Mouse (Mus musculus): Measurements from ENCODE around the gene Kcnk4. TPM values are rescaled to one million over a fixed set of nuclear protein-coding genes. Genes with fewer than 3 reads are reported as not detected.

Kcnk4 gene
- polyA plus RNA-seq, 1 experiment from 2014 or later = 0.49 TPM

DNA sequence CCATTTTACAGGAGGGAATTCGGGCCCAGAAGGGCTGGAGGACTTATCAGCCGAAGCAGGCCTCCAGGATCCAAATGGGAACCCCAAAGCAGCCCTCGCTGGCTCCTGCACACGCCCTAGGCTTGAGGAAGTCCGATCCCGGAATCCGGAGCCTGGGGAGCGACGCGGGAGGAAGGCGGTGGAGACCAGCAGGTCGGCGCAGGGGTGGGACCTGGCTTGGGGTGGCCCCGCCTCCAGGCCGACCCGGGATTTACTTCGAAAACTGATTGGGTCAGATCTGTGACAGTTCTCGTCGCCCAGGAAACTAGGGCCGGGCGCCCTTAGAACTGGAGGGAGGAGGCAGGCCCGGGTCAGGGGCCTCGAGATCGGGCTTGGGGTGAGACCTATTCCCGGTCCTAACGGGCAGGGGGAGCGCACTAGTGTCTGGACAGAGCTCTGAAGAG, 8.0 kb upstream of the Kcnk4 start, which contains the start of gene Gpr137:
Gpr137 (minus strand) TSS at position 232 of the 443 bp plus-strand sequence.
- no peaks in the 10 kb centered on the region for H3K36me3 ChIP-seq (ENCODE audit: control insufficient read depth, insufficient read depth, low read length)
- peak within 1 kb of the TSS; percentile 99 for H3K4me2 ChIP-seq (replicated peaks; ENCODE audit: low read depth, low read length)
- H3K27me3 ChIP-seq (ENCODE audit: control insufficient read depth, insufficient read depth, low read length) = no peaks in the 10 kb centered on the region
- DNase-seq (ENCODE audit: low spot score) = peak; percentile 88
- H3K4me1 ChIP-seq (replicated peaks; ENCODE audit: control insufficient read depth, insufficient read depth, low read length) = peaks cover 7% of the 10 kb centered on the region
- peak; percentile 83 for ATAC-seq (ENCODE audit: low FRiP score)
- peak within 1 kb of the TSS; percentile 88 for H3K9ac ChIP-seq (ENCODE audit: low read depth, low read length)
- peak within 1 kb of the TSS; percentile 69 for H3K4me3 ChIP-seq (ENCODE audit: low read depth, low read length)
- under 1% methylated on average over 26 of the region's 27 CpGs for WGBS
- peak within 1 kb of the TSS; percentile 93 for H3K27ac ChIP-seq (ENCODE audit: low read depth, low read length)
- H3K9me3 ChIP-seq (ENCODE audit: control insufficient read depth, low read length) = no peaks in the 10 kb centered on the region

DNA sequence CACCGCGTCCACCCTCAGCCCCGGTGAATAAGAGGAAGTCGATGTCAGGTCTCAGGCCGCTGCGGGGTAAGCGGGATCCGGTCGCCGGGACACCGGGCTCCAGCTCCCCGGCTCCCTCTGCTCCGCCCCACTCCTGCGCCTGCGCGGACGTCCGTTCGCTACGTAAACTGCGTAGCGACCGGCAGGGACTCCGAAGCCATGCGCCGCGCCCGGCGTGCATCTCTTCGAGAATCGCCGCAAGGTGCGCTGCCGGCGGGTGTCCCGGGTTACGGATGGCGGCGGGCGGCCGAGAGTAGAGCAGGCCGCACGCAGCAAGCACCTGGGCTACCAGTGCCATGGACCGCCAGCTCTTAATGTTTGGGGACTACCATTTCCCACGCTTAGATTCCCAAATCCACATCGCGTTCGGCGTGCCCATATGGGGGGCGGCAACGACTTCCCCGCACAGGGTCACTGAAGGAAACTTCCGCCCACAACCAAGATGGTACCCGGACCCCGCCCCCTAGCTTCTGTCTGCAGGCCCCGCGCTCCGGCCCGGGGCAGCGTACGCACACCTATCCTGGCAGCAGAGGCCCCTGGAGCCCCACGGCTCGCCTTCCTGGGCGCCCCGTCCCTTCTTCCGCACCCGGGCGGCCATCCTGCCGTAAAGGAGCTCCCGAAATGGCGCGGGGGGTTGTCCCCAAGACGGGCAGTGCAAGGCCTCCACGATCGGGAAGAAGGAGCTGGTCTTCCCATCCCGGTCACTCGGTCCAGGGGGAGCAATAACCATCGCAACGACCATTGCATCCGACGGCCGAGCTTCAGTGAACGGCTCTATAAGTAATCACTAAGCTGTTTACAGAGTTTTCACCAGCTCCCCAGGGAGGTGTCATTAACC, 7.3 kb upstream of the Kcnk4 start, which contains the start of gene Bad:
Bad (plus strand) TSS at position 490 of the 877 bp plus-strand sequence.
- under 1% methylated on average over 80 of the region's 83 CpGs for WGBS
- ATAC-seq (ENCODE audit: low FRiP score) = peak; percentile 85
- Histone ChIP-seq H3K9ac (ENCODE audit: low read depth, low read length) (peak within 1 kb of the TSS; percentile 88), H3K4me1 (replicated peaks; ENCODE audit: control insufficient read depth, insufficient read depth, low read length) (peaks cover 7% of the 10 kb centered on the region), H3K4me2 (replicated peaks; ENCODE audit: low read depth, low read length) (peak within 1 kb of the TSS; percentile 99), H3K27me3 (ENCODE audit: control insufficient read depth, insufficient read depth, low read length) (no peaks in the 10 kb centered on the region), H3K9me3 (ENCODE audit: control insufficient read depth, low read length) (no peaks in the 10 kb centered on the region), H3K36me3 (ENCODE audit: control insufficient read depth, insufficient read depth, low read length) (no peaks in the 10 kb centered on the region), H3K27ac (ENCODE audit: low read depth, low read length) (peak within 1 kb of the TSS; percentile 93), H3K4me3 (ENCODE audit: low read depth, low read length) (peak within 1 kb of the TSS; percentile 69)
- peak; percentile 98 for DNase-seq (ENCODE audit: low spot score)

GRCm38 (mm10) chr19:6940396-6941351, 6.4 kb upstream of the Kcnk4 start:
- ATAC-seq (ENCODE audit: low FRiP score) (peak; percentile 17), DNase-seq (ENCODE audit: low spot score) (no peak)
- peak overlapping the region; percentile 99 for H3K4me2 ChIP-seq (replicated peaks; ENCODE audit: low read depth, low read length)
- H3K4me3 ChIP-seq (ENCODE audit: low read depth, low read length) = peak overlapping the region; percentile 69
- peaks cover 7% of the 10 kb centered on the region for H3K4me1 ChIP-seq (replicated peaks; ENCODE audit: control insufficient read depth, insufficient read depth, low read length)
- H3K27ac ChIP-seq (ENCODE audit: low read depth, low read length) = no peak overlapping the region; the same call in 1 of the 2 replicates
- peaks cover 6% of the 10 kb centered on the region for H3K27me3 ChIP-seq (ENCODE audit: control insufficient read depth, insufficient read depth, low read length)
- H3K9ac ChIP-seq (ENCODE audit: low read depth, low read length) = peak overlapping the region; percentile 88
- no peaks in the 10 kb centered on the region for H3K9me3 ChIP-seq (ENCODE audit: control insufficient read depth, low read length)
- WGBS = 31% methylated on average over 23 of the region's 29 CpGs
- H3K36me3 ChIP-seq (ENCODE audit: control insufficient read depth, insufficient read depth, low read length) = no peaks in the 10 kb centered on the region

DNA sequence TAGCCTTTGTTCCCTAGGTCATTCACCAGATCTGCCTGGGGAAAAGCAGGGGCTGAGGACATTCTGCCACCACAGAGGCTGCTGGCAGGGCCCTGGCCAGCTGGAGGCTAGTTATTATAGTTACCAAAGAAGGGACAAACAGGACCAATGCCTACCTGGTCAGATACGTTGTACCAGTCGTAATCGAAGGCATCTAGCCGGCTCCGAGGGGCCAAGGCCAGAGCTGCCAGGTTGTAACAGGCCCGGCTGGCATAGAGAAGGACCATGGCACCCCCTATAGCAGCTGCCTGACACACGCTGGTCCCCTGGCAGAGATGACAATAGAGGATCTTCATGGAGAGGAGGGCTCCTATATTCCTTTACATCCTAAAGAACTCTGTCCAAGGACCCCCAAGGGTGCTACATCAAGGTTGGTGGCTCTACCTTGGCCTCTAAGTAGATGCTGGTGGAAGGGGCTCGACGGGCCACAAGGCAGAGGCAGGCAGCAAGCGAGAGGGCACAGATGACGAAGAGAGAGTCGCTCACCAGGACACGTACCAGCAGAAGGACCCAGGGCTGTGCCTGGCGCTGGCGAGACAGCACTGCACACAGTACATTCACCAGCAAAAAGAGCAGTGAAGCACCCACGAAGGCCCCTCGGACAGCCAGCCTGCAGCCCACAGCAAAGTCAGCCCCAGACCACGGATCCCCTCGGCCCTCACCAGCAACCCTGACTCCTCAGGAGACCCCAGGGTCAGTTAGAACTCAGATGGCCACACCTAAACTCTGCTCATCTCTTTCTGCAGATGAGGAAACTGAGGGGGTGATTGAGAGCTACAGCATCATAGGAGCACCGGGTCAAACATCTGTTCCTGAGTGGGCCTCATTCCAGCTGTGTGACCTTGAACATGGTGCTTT, 5.0 kb upstream of the Kcnk4 start:
- Histone ChIP-seq H3K9ac (ENCODE audit: low read depth, low read length) (no peak overlapping the region), H3K4me3 (ENCODE audit: low read depth, low read length) (no peak overlapping the region), H3K27me3 (ENCODE audit: control insufficient read depth, insufficient read depth, low read length) (peaks cover 19% of the 10 kb centered on the region), H3K4me1 (replicated peaks; ENCODE audit: control insufficient read depth, insufficient read depth, low read length) (peaks cover 7% of the 10 kb centered on the region), H3K36me3 (ENCODE audit: control insufficient read depth, insufficient read depth, low read length) (no peaks in the 10 kb centered on the region), H3K4me2 (replicated peaks; ENCODE audit: low read depth, low read length) (no peak overlapping the region), H3K9me3 (ENCODE audit: control insufficient read depth, low read length) (no peaks in the 10 kb centered on the region), H3K27ac (ENCODE audit: low read depth, low read length) (no peak overlapping the region)
- DNase-seq (ENCODE audit: low spot score) (no peak), ATAC-seq (ENCODE audit: low FRiP score) (no peak)
- 91% methylated on average over 20 of the region's 20 CpGs for WGBS

DNA sequence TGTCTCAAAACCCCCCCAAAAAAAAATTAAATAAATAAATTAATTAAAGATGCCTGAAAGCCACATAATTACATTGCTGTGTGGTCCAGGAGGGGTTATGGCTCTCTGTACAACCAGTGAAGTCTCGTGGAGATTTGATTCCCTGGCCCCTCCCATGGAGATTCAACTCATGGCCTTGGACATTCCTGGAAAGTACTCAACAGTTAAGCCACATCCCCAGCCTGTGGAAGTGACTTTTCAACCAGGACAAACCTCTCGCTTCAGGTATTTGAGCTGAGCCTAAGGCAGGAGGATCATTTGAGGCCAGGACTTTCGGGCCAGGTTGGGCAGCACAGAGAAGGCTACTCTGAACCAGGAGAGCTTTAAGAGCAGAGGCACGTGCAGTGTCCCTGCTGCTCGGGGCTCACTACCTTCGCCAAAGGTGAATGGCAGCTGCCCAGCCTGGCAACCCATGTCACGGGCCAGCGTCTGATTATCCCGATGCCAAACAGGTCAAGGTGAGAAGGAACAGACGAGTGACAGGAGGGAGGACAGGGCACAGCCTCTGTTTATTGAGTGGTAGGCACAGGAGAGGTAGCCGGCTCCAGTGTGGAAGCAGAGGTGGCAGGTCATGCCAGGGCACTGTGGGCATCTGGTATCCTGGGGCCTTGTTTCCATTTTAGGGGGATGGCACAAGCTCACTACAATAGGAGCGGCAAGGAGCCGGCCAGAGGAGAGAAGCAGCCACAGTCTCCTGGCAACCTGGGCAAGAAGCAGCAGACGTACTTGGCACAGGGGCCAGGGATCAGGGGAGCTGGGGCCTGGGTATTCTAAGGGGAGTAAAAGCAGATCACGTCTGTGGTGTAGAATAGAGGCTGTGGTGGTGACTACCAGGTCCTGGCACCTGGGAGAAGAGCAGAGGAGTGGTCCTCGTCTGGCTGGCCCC, 3.5 kb upstream of the Kcnk4 start:
- WGBS = 83% methylated on average over 16 of the region's 16 CpGs
- H3K27me3 ChIP-seq (ENCODE audit: control insufficient read depth, insufficient read depth, low read length) = peaks cover 35% of the 10 kb centered on the region

GRCm38 (mm10) chr19:6936299-6936698, 2.0 kb upstream of the Kcnk4 start:
- no peak for ATAC-seq (ENCODE audit: low FRiP score)

More for the DNA sequence above, 3.5 kb upstream of the Kcnk4 start:
- no peaks in the 10 kb centered on the region for H3K36me3 ChIP-seq (ENCODE audit: control insufficient read depth, insufficient read depth, low read length)
- no peak overlapping the region for H3K9ac ChIP-seq (ENCODE audit: low read depth, low read length)
- H3K27ac ChIP-seq (ENCODE audit: low read depth, low read length) = no peak overlapping the region
- ATAC-seq (ENCODE audit: low FRiP score) (no peak), DNase-seq (ENCODE audit: low spot score) (no peak)
- H3K4me3 ChIP-seq (ENCODE audit: low read depth, low read length) = no peak overlapping the region
- peaks cover 12% of the 10 kb centered on the region for H3K4me1 ChIP-seq (replicated peaks; ENCODE audit: control insufficient read depth, insufficient read depth, low read length)
- H3K9me3 ChIP-seq (ENCODE audit: control insufficient read depth, low read length) = no peaks in the 10 kb centered on the region
- no peak overlapping the region for H3K4me2 ChIP-seq (replicated peaks; ENCODE audit: low read depth, low read length)

DNA sequence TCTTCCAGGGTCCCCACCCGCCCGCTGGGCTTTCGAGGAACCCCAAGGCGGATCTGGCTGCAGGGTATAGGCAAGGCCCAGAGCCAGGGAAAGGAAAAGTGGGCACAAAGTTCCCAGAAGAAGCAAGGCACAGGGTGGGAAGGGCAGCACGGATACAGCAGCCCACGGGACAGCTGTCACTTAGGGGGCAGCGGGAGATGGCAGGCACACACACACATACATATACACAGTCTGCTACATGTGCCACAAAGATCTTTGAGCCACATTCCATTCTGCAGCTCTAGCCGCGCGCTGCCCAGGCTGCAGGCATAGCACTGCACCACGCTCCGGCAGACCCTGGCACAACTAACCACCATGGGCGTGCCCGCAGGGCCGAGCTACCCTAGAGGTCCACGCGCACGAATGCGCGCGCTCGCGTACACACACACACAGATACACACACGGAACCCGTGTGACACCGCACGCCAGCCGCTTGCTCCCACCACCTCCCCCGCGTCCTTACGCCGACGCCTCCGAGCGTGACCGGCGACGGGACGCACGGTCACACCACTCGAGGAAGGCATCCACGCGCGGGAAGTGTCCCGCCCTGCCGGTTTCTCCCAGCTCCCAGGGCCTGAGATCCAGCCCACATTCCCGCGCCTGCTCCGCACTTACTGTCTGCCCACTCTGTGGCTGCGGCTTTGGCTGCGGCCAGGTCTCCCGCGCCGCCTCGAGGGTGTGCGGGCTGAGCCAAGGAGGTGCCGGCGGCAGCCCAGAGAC, 700 bp downstream of the Kcnk4 start:
- peak overlapping the region; percentile 51 for H3K4me2 ChIP-seq (replicated peaks; ENCODE audit: low read depth, low read length)
- DNase-seq (ENCODE audit: low spot score) (peak; percentile 43), ATAC-seq (ENCODE audit: low FRiP score) (no peak; the same call in 1 of the 2 replicates)
- no peaks in the 10 kb centered on the region for H3K36me3 ChIP-seq (ENCODE audit: control insufficient read depth, insufficient read depth, low read length)
- H3K9me3 ChIP-seq (ENCODE audit: control insufficient read depth, low read length) = no peaks in the 10 kb centered on the region
- H3K9ac ChIP-seq (ENCODE audit: low read depth, low read length) = peak overlapping the region; percentile 27; the same call in 1 of the 2 replicates
- peak overlapping the region; percentile 26 for H3K4me3 ChIP-seq (ENCODE audit: low read depth, low read length)
- H3K27me3 ChIP-seq (ENCODE audit: control insufficient read depth, insufficient read depth, low read length) = peaks cover 65% of the 10 kb centered on the region
- 5% methylated on average over 58 of the region's 58 CpGs for WGBS
- peaks cover 5% of the 10 kb centered on the region; the same call in 1 of the 2 replicates for H3K4me1 ChIP-seq (replicated peaks; ENCODE audit: control insufficient read depth, insufficient read depth, low read length)
- no peak overlapping the region for H3K27ac ChIP-seq (ENCODE audit: low read depth, low read length)

More at GRCm38 (mm10) chr19:6936299-6936698, 2.0 kb upstream of the Kcnk4 start:
- Histone ChIP-seq H3K9ac (ENCODE audit: low read depth, low read length) (no peak overlapping the region), H3K27me3 (ENCODE audit: control insufficient read depth, insufficient read depth, low read length) (peaks cover 49% of the 10 kb centered on the region), H3K4me1 (replicated peaks; ENCODE audit: control insufficient read depth, insufficient read depth, low read length) (peaks cover 12% of the 10 kb centered on the region; the same call in 1 of the 2 replicates), H3K9me3 (ENCODE audit: control insufficient read depth, low read length) (no peaks in the 10 kb centered on the region), H3K27ac (ENCODE audit: low read depth, low read length) (no peak overlapping the region), H3K4me2 (replicated peaks; ENCODE audit: low read depth, low read length) (no peak overlapping the region), H3K36me3 (ENCODE audit: control insufficient read depth, insufficient read depth, low read length) (no peaks in the 10 kb centered on the region), H3K4me3 (ENCODE audit: low read depth, low read length) (no peak overlapping the region)
- WGBS = 21% methylated on average over 3 of the region's 3 CpGs
- no peak for DNase-seq (ENCODE audit: low spot score)
